Mouse (Mus musculus): ENCODE data around the gene Tacr2. TPM values are rescaled to one million over a fixed set of nuclear protein-coding genes. Genes with fewer than 3 reads are reported as not detected.

The Tacr2 gene
- not detected for polyA plus RNA-seq (2017; shearing (Covaris generic))

GRCm38 (mm10) chr10:62252000-62252488 is at the start of gene Tacr2:
TSS of gene Tacr2 (plus strand) at chr10:62252438.

DNA sequence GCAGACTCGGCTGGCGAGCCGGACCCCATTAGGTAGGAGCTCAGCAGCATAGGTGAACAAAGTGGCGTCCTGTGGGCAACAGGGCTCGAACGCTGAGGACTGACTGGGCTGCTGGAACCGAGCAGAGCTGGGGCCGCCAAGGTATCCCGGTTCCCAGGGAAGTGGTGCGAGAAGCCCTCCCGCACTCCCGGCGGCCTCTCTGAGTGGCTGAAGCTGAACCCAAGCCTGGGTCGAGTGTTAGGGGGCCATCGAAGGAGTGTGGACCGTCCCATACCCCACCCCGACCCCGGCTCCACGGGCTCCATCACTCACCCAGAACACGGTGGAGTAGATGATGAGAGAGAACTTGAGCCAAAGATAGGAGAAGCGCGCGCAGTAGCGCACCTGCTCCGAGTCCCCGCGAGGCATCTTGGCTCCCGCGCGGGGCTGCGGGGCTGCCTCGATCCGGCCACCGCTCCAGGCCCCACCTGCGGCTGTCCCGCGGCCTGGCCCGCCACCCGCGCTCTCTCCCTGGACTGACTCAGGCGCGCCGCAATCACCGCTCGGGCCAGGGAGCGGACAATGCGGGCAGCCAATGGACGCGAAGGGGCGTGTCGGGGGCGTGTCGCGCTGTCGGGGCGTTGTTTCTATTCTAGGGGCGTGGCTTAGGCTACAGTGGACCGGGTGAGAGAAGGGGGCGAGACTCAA is 21.4 kb upstream of the Tacr2 start, which contains the start of gene Tspan15:
Gene Tspan15, minus strand, starts transcription at position 544 of the 687 bp plus-strand sequence.

Other genes starting within 250 kb of the Tacr2 start
- not detected for gene Neurog3, start 119.3 kb upstream of the Tacr2 start, polyA plus RNA-seq (2017; shearing (Covaris generic))
- gene Fam241b, start 108.5 kb upstream of the Tacr2 start, polyA plus RNA-seq (2017; shearing (Covaris generic)) = 20.5 TPM
- gene Tspan15, start 21.2 kb upstream of the Tacr2 start, polyA plus RNA-seq (2017; shearing (Covaris generic)) = 0.95 TPM
- 192 TPM for gene Hk1, start 127.5 kb downstream of the Tacr2 start, polyA plus RNA-seq (2017; shearing (Covaris generic))
- not detected for gene Hkdc1, start 170.1 kb downstream of the Tacr2 start, polyA plus RNA-seq (2017; shearing (Covaris generic))
- not detected for gene 4930507D05Rik, start 197.1 kb downstream of the Tacr2 start, polyA plus RNA-seq (2017; shearing (Covaris generic))
- 26.3 TPM for gene Supv3l1, start 197.3 kb downstream of the Tacr2 start, polyA plus RNA-seq (2017; shearing (Covaris generic))
- 95.9 TPM for gene Vps26a, start 234.4 kb downstream of the Tacr2 start, polyA plus RNA-seq (2017; shearing (Covaris generic))

All from inflammation-experienced regulatory T-cells, adult 16 weeks (primary cell).